Mouse (Mus musculus) kidney, adult 2 months (tissue): ENCODE data around the gene Bpifc.

Experiments
- CTCF ChIP-seq: fragments of 200-500 bp; conservative IDR thresholded peaks from 2 replicates; pipeline ENCODE4 v1.5.1; 2011; ENCODE audit warnings: low read depth, mild to moderate bottlenecking, control low read depth, low read length, moderate library complexity, mixed read lengths; ENCODE audit not compliant: insufficient read depth, insufficient read length
- POLR2A ChIP-seq: fragments of 200-500 bp; IDR thresholded peaks from one replicate; pipeline ENCODE4 v1.6.1; 2011; ENCODE audit warnings: low read depth, low read length, control low read depth

- TF ChIP-seq CTCF (no peak), POLR2A (no peak)
These were observed 81.7 kb downstream of the Bpifc start for GRCm38 (mm10) chr10:85929962-85930361.
